Mouse (Mus musculus) c-Kit-negative CD71-positive TER-119-positive erythroid progenitor cells, embryonic 14.5 days (primary cell): ENCODE measurements around the gene Nfix.

Source experiments
- DNase-seq: peaks from one replicate; pipeline ENCODE4 v3.0.0-alpha.2; 2013; ENCODE audit warnings: low read depth, low spot score

Nfix gene

GRCm38 (mm10) chr8:84797971-84798370, 2.2 kb downstream of the Nfix start:
- DNase-seq = no peak

GRCm38 (mm10) chr8:84797256-84797797, 2.8 kb downstream of the Nfix start:
- DNase-seq = no peak

- no peak for DNase-seq
Observed at GRCm38 (mm10) chr8:84794486-84794885, 5.7 kb downstream of the Nfix start.

GRCm38 (mm10) chr8:84793791-84794485, 6.2 kb downstream of the Nfix start:
- DNase-seq = no peak

GRCm38 (mm10) chr8:84793134-84793533, 7.0 kb downstream of the Nfix start:
- DNase-seq = no peak

- DNase-seq = no peak
Observed at GRCm38 (mm10) chr8:84792429-84792947, 7.7 kb downstream of the Nfix start.

- DNase-seq = no peak
Observed at GRCm38 (mm10) chr8:84790537-84790936, 9.6 kb downstream of the Nfix start.

- DNase-seq = no peak
Observed at GRCm38 (mm10) chr8:84789855-84790486, 10.2 kb downstream of the Nfix start.

- no peak for DNase-seq
Observed at GRCm38 (mm10) chr8:84789345-84789744, 10.8 kb downstream of the Nfix start.

- no peak for DNase-seq
Observed at GRCm38 (mm10) chr8:84788896-84789295, 11.2 kb downstream of the Nfix start.

GRCm38 (mm10) chr8:84787523-84788302, 12.4 kb downstream of the Nfix start:
- DNase-seq = no peak

- no peak for DNase-seq
Observed at GRCm38 (mm10) chr8:84786801-84787467, 13.2 kb downstream of the Nfix start.

GRCm38 (mm10) chr8:84785756-84786677, 14.1 kb downstream of the Nfix start:
- DNase-seq = no peak

- DNase-seq = no peak
Observed at GRCm38 (mm10) chr8:84785506-84785755, 14.7 kb downstream of the Nfix start.

- no peak for DNase-seq
Observed at GRCm38 (mm10) chr8:84784681-84785505, 15.3 kb downstream of the Nfix start.

- no peak for DNase-seq
Observed at GRCm38 (mm10) chr8:84783919-84784581, 16.1 kb downstream of the Nfix start.

- DNase-seq = no peak
Observed at GRCm38 (mm10) chr8:84783198-84783918, 16.8 kb downstream of the Nfix start.

- DNase-seq = no peak
Observed at GRCm38 (mm10) chr8:84782680-84783079, 17.5 kb downstream of the Nfix start.
